Mouse (Mus musculus) heart, postnatal 25 days (tissue): ENCODE results near the gene Fchsd2. TPM values are rescaled to one million over a fixed set of nuclear protein-coding genes. Genes with fewer than 3 reads are reported as not detected.
A peak's percentile ranks its signal among the peaks of the same experiment; 100 is the strongest.

ENCODE experiments used
- DNase-seq: peaks from one replicate; pipeline ENCODE4 v3.0.0; 2022; ENCODE audit warnings: low spot score
- intact Hi-C: fragments of 180-260 bp; cut with DNase I; formaldehyde crosslinking; loops from one replicate; pipeline ENCODE4 v1.15.1; 2025
- total RNA-seq, 2 experiments: library from RNA; stranded (reverse); gene quantifications; 2 replicates each; pipeline ENCODE4 v1.2.3; 2021

The Fchsd2 gene
- total RNA-seq: 10 to 100 TPM; 20.1 to 29.1 TPM

DNA sequence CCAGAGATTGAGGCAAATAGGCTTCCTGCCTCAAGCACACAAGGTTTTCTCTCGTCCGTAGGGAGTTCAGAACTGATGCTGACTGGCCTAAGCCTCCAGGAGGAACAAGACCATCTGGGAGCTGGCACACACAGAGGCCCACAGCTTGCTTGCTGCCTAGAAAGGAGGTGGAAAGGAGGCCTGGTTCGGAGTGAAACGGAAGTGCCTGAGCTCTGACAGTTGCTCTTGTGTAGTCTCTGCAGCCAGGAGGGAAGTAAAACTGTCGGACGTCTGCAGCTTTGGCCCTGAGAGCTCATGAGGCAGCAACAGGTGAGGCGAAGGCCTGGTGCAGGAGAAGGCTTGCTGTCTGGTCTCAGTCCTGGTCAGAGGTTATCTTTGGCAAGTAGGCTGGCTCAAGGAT, at the start of gene Fchsd2:
TSS of gene Fchsd2 (plus strand) at position 246 of the 400 bp plus-strand sequence.
- DNase-seq: no peak
- intact Hi-C loops: no loop called here

DNA sequence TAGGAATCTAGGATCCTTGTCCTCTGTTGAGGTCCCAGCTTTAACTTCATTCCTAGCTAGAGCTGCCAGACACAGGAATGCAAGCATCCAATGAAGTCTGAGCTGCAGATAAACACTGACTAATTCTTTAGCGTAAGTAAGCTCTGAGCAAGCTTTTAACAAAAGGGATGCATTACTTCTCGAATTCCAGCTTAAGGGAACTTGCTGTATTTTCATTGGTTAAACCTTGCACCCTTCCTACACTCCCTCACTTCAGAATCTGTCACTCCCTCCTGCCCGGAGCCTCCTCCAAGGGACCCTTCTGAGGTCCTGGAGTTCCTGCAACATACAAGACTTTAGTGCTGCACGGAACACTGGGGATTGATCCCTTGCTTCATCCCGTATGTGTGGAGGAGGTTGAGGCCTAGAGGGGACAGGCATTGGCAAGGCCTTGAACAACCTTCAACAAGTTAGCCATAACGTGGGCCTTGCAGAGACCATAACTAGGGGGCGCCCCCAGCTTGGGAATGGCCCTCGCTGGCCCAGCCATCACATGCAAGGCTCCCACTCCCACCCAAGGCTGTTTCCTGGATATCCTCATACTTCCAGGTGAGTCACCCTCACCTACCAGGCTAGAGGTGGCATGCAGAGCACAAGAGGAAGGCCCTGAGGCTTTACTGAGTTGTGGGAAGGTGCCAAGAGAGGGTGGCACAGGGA, 48.7 kb upstream of the Fchsd2 start:
- intact Hi-C loops: no loop called here
- DNase-seq: no peak

GRCm38 (mm10) chr7:101048247-101048646, 44.4 kb upstream of the Fchsd2 start:
- intact Hi-C loops: loop anchor here (2.0 kb wide), 1 partner anchor 37 kb away; no protein-coding TSS in a partner anchor
- DNase-seq: no peak

DNA sequence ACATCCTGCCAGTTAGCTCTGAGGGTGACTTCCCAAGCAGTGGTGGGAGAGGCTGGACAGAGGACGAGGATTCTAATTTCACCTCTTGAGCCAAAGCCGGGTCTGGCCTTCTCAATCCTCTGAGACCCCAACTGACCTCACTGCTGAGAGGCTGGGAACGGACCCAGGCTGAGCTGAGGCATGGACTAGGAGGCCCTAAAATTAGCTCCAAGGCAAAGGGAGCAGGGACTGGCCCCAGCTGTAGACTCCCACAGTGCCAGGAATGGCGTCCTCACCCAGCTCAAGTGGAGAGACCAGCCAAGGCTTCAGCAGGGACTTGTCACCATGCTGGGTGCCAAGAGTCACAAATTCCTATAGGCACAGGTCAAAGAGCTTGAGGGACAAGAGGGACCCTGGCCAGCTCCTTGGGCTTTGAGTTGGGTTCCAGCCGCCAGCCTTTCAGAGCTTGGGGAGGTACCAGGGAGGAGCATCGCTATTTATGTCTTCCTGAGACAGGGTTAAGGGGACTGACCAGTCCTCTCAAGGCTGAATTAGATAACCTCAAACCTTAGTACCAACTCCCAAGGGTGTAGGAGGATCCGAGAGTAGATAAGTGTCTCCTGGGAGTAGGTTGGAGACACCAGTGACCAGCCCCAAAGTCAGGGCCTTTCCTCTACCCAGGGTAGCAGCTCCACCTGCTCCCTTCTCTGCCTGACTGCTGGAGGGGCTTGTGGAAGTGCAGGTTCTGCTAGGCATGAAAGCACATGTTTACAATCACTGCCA, 43.2 kb upstream of the Fchsd2 start:
- intact Hi-C loops: loop anchor here (2.0 kb wide), 1 partner anchor 39 kb away; no protein-coding TSS in a partner anchor
- DNase-seq: peak; percentile 83

DNA sequence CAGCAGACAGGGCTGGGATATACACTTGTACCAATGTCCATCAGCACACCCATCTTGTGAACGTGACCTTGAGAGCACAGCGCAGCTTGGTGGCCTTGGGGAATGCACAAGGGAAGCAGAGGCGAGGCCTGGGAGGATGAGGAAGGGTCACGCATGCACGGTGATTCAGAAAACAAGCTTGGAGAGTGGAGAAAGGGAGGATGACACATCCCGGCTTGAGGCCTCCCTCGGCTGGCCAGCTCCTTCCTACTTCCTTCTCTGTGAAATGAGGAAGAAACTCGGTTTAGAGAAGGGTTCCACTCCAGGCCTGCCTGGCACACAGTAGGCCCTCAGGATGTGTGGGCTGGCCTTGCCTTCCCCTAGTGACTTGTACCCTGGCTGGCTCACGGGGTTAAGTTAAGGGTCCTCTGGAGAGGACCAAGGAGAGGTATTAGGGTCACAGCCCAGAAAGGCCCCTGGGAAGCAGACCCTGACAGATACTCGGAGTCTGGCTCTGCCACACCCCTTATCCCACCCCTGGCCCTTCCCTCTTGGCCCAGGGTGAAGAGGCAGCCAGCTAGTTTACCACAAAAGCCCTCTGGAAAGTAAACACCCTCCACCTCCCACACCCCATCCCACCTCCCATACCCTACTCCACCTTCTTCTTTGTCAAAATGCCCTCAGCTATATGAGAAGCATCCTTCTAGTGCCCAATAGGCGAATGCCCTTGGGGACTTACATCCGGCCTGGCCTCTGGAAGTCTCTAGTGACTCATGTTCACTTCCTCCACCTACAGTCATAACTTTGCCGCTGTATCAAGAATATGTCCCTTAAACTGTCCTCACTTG, 41.7 kb upstream of the Fchsd2 start:
- DNase-seq: no peak
- intact Hi-C loops: no loop called here

DNA sequence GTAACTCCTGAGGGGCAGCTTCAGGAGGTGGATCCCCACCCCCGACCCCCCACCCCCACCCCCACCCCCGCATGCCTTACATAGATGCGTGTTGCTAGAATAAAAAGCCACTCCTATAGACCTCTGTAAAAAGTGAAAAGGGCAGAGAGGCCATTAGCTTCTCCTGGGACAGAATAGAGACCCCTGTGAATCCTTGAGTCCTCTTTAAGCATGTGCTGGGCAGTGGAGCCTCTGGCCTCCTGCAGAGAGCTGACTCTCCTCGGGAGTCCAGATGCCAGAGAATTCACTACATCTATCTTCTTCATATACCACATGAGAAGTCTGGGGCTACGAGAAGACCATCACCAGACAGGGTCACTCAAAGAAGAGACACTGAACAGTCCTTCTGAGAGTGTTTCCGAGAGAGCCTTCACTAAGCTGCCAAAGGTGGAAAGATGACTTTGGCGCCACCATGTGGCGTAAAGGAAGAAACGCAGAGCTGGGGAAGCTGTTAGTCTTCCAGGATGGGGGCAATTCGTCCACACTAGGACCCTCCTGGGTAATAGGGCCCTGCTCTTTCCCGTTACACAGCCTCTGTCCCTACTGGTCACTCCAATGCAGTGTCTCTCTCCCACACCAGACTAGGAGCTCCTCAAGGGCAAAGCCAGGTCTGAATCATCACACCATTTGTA, 41.0 kb upstream of the Fchsd2 start:
- DNase-seq: peak; percentile 43
- intact Hi-C loops: loop anchor here (1.0 kb wide), 3 partner anchors 63 to 144 kb away; no protein-coding TSS in a partner anchor

DNA sequence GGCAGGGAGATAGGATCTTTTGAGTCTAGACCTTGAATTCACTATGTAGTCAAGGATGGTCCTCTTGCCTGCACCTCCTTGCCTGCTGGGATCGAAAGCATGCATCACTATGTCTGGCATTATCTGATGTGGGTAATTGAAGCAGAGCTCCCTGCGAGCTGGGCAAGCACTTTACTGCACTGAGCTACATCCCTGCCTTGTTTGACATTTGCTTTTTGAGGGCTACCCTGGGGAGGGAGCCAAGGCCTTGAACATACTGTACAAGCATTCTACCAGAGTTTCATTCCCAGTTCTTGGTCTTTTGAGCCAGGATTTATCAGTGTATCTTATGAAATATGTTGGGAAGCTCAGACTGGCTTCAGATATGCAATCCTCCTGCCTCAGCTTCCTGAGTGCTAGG, 39.5 kb upstream of the Fchsd2 start:
- DNase-seq: no peak
- intact Hi-C loops: no loop called here

GRCm38 (mm10) chr7:101057309-101057708, 35.4 kb upstream of the Fchsd2 start:
- no peak for DNase-seq
- intact Hi-C loops: no loop called here

GRCm38 (mm10) chr7:101059188-101059587, 33.5 kb upstream of the Fchsd2 start:
- DNase-seq: no peak
- intact Hi-C loops: no loop called here

GRCm38 (mm10) chr7:101060476-101060875, 32.2 kb upstream of the Fchsd2 start:
- no peak for DNase-seq
- intact Hi-C loops: loop anchor here (5.0 kb wide), 1 partner anchor 312 kb away; no protein-coding TSS in a partner anchor

DNA sequence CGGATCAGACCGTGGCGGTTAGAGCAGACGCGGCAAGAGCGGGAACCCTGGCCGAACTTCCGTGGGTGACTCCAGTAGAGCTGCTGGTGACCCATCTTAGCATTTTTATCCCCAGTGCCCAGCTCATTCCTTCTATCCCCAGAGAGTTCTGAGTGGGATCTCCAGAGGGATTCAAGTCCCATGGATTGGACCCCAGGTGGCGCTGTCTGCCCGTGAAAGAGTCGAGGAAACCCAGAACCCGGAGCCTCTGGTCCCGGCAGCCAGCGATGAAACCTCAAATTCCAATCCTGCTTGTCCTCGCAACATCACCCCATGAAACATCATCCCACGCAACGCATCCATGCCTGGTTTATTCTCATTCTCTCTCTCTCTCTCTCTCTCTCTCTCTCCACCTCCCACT, 31.3 kb upstream of the Fchsd2 start:
- intact Hi-C loops: loop anchor here (1.0 to 5.0 kb wide), 3 partner anchors 170 to 311 kb away; no protein-coding TSS in a partner anchor
- DNase-seq: peak; percentile 69

- intact Hi-C loops: loop anchor here (5.0 kb wide), 1 partner anchor 310 kb away; no protein-coding TSS in a partner anchor
- peak; percentile 70 for DNase-seq
Observed at GRCm38 (mm10) chr7:101062246-101062645, 30.4 kb upstream of the Fchsd2 start.

DNA sequence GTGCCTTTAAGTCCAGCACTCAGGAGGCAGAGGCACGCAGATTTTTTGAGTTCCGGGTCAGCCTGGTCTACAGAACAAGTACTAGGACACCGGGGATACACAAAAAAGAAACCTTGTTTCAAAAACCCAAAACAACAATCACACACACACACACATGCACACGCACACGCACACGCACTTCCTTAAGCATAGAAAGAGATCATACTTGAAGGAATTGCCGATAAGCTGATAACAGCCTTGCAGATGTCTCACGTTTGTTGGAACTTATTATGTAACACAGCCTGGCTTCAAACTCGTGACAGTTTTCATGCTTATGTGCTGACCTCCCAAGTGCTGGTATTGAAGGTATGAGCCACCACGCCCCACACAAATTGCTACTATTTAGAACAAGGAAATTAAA, 29.1 kb upstream of the Fchsd2 start:
- intact Hi-C loops: loop anchor here (5.0 kb wide), 1 partner anchor 309 kb away; no protein-coding TSS in a partner anchor

DNA sequence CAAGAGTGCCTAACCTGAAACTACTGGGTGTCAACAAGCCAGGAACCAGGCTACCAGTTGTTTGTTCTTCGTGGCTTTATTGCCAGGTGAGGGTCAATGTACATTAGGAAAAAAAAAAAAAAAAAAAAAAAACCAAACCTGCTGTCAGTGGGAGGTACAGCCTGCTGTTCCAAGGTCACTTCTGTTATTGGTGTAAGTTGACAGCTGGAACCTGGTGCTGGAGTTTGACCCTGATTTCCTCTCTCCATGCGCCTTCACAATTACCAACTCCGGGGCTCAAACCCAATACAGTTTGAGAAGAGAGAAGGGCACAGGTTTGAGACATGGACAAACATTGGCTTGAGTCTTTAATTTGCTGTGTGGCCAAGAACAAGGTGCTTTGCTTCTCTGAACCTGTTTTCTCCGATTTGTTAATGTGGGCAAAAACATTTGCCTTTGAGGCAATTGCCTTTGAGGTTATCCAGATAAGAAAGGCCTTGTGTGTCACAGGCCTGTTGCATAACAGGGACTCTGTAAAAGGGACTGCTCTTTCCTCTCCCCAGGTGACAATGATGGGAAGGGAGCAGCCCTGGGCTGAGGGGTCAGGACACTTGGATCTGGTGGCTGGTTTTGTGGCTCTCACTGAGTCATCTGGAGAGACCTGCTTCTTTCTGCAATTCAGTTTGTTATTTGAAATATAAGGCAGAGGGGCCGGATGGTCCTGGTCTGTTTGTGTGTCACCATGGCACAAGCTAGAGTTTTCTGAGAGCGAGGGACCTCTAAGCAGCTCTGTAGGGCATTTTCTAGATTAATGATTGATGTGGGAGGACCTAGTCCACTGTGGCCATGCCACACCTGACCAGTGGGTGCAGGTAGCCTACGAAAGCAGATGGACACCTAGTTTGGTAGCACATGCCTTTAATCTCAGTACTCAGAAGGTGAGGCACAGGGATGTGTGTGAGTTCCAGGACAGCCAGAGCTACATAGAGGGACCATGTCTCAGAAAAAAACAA, 27.7 kb upstream of the Fchsd2 start:
- no peak for DNase-seq
- intact Hi-C loops: loop anchor here (5.0 kb wide), 1 partner anchor 307 kb away; no protein-coding TSS in a partner anchor

More for the DNA sequence above, 29.1 kb upstream of the Fchsd2 start:
- no peak for DNase-seq

- DNase-seq: no peak
- intact Hi-C loops: loop anchor here (2.0 kb wide), 1 partner anchor 39 kb away; no protein-coding TSS in a partner anchor
Observed at GRCm38 (mm10) chr7:101066009-101066408, 26.7 kb upstream of the Fchsd2 start.

GRCm38 (mm10) chr7:101066650-101067346, 25.9 kb upstream of the Fchsd2 start:
- DNase-seq: no peak
- intact Hi-C loops: loop anchor here (2.0 kb wide), 1 partner anchor 38 kb away; no protein-coding TSS in a partner anchor

DNA sequence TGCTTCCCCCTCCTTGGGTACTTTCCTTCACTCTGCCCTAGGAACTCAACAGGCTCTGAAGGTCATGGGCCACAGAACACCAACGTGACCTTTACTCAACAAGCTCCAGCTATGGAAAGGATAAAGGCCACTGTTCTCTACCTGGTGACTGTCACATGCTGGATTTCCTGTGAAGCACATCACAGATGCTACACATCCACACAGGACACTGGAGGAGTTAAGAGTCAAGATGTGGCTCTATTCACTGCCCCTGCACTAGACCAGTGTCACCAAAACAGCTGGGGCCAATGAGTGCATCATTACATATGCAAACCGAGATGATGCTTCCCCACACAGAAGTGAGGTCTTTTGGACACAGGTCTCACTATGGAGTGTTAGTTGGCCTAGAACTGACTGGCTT, 25.1 kb upstream of the Fchsd2 start:
- DNase-seq: no peak
- intact Hi-C loops: loop anchor here (2.0 kb wide), 1 partner anchor 37 kb away; no protein-coding TSS in a partner anchor
